Mouse (Mus musculus) ovary, postnatal 36 days (tissue): ENCODE measurements around the gene Zcchc7.

ENCODE experiments used
- DNase-seq: peaks from one replicate; pipeline ENCODE4 v3.0.0; 2022; ENCODE audit warnings: low spot score, mixed read lengths

The Zcchc7 gene

DNA sequence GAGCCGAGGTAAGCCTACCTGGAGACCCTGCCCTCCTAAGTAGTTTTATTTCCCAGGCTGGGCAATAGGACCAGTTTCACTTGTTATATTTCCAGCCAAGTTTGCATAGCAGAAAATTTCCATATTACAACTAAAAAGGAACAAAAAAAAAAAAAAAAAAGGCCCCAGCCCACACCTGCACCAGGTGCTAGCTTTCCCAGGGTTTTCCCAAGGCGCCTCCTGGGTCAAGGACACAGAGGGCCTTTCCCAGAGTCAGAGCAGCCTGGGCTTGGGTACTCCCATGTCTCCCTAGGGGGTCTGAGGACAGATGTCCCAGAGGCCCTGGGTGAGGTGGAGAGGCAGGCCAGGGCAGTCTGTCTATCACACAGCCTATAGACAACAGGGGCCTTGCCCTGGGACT is 209.5 kb downstream of the Zcchc7 start:
- DNase-seq, result no peak

DNA sequence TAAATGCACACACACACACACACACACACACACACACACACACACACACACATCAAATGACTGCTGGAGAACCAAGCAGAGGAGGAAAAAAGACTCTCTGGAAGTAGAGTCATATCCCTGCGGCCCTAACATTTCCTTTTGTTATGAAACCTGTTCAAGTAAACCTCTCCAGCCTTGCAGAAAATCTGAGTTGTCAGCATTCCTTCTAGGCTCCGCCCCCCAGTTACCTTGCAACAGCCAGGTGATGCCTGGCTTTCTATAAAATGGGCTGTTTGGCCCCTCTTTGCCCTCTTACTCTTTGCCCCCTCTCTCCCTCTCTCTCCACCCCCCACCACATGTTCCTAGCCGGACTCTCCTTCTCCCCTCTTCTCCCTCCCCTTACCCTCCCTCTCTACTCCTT is 210.1 kb downstream of the Zcchc7 start:
- no peak for DNase-seq

GRCm38 (mm10) chr4:44967402-44967801 is 211.7 kb downstream of the Zcchc7 start:
- no peak for DNase-seq

GRCm38 (mm10) chr4:44970056-44970455 is 214.4 kb downstream of the Zcchc7 start:
- no peak for DNase-seq

GRCm38 (mm10) chr4:44970612-44971110 is 215.0 kb downstream of the Zcchc7 start:
- DNase-seq, result peak; percentile 38

GRCm38 (mm10) chr4:44973450-44973849 is 217.8 kb downstream of the Zcchc7 start:
- peak; percentile 89 for DNase-seq

GRCm38 (mm10) chr4:44973871-44974270 is 218.2 kb downstream of the Zcchc7 start:
- no peak for DNase-seq

GRCm38 (mm10) chr4:44974331-44974730 is 218.7 kb downstream of the Zcchc7 start:
- no peak for DNase-seq

DNA sequence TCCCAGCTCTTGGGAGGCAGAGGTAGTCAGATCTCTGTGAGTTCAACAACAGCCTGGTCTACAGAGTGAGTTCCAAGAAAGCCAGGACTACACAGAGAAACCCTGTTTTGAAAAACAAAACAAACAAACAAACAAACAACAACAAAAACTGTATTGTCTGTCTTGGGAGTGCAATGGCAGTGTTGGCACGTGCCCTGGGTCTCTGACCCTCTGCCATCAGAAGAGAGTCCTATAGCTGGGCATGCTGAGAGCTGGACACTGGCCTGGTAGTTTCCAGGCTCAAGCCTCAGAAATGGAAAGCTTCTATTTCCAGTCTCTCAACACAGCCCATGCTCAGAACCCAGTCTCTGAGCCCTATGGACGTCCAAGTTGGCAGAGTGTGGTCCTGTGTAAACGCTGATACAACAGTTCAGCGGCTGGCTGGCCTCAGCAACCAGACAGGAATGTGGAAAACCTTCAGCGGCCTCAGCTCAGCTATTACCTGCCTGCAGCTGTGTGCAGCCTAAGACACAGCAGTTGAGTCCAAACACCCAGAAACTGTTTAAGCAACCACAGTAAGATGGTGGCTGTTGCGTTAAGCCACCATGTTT is 220.4 kb downstream of the Zcchc7 start:
- no peak for DNase-seq

DNA sequence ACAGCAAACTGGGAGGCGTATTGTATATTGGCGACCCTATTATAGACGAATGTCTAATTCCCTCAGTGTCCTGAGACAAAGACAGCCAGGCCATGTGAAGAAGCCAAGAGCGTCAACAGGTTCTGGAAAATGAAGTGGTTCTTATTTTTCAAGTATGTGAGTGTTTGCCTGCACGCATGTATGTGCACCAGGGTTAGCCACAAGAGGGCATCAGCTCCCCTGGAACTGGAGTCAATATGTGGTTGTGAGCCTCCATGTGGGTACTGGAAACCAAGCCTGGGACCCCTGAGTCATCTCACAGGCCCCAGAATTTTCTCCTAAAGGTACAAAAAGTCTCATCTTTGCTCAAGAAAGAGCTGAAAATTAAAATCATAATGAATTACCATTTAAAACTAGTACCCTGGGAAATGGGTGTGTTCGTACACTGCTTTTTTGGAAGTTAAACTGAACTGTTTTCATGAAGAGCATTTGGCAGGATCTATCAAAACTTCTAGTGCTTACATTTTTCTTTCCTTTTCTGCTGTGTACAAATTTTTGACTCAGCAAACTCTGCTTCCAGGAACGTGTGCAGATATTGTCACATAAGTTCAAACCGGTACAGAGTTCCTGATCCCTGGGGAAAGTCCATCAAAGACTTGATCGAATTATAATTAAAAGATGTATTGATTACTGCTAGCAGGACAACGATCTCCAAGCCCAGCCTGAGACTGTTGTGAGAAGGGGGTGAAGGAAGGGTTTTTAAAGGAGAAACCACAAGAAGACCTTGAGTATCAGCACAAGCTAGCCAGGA is 221.4 kb downstream of the Zcchc7 start:
- no peak for DNase-seq

- DNase-seq, result no peak
Measured at GRCm38 (mm10) chr4:44978175-44978574, 222.5 kb downstream of the Zcchc7 start.

- DNase-seq, result peak; percentile 44
Measured at GRCm38 (mm10) chr4:44979794-44980338, 224.2 kb downstream of the Zcchc7 start.

GRCm38 (mm10) chr4:44981280-44981973 is 225.8 kb downstream of the Zcchc7 start, which contains the start of gene Grhpr:
Gene Grhpr, plus strand, starts transcription at chr4:44981395.
- DNase-seq, result peak; percentile 83
